Mouse (Mus musculus): ENCODE results near the gene Hoxd9. TPM values are rescaled to one million over a fixed set of nuclear protein-coding genes. Genes with fewer than 3 reads are reported as not detected.
A peak's percentile ranks its signal among the peaks of the same experiment; 100 is the strongest.

Gene Hoxd9
- polyA plus RNA-seq, 1 experiment from 2014 or later = not detected

GRCm38 (mm10) chr2:74694066-74694465, 3.5 kb upstream of the Hoxd9 start:
- DNase-seq (ENCODE audit: low spot score) (no peak), ATAC-seq (no peak)
- Histone ChIP-seq H3K9me3 (replicated peaks; ENCODE audit: control insufficient read depth, low read length) (no peaks in the 10 kb centered on the region), H3K27ac (ENCODE audit: low read depth, low read length) (no peak overlapping the region), H3K4me3 (ENCODE audit: low read depth, low read length) (no peak overlapping the region), H3K9ac (ENCODE audit: low read length) (no peak overlapping the region), H3K36me3 (ENCODE audit: control insufficient read depth, insufficient read depth, low read length) (no peaks in the 10 kb centered on the region), H3K4me2 (ENCODE audit: low read length) (no peak overlapping the region), H3K27me3 (replicated peaks; ENCODE audit: control insufficient read depth, insufficient read depth, low read length) (peaks cover 95% of the 10 kb centered on the region), H3K4me1 (ENCODE audit: control insufficient read depth, insufficient read depth, low read length) (peaks cover 8% of the 10 kb centered on the region; the same call in 1 of the 2 replicates)
- 1% methylated on average over 16 of the region's 16 CpGs for WGBS

DNA sequence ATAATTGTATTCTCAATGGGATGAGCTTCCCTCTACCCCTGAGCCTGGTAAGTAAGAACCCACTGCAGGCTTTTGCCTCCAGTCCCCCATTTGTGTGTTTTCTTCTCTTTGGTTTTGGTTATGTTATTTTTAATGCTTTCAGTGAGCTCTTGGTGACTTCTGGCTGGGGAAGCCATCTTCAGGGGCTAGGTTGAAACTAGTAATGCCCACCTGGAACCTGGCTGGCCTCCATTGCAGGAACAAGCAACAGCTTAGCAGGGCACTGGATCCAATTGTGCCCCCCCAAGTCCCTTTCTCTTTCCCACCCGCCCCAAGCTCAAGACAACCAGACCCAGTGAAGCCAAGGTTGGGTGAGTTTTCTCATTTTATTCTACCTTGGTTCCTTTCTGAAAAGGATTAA, 2.1 kb upstream of the Hoxd9 start:
- ATAC-seq = no peak
- no peak overlapping the region for H3K4me3 ChIP-seq (ENCODE audit: low read depth, low read length)
- no peaks in the 10 kb centered on the region for H3K9me3 ChIP-seq (replicated peaks; ENCODE audit: control insufficient read depth, low read length)
- 4% methylated on average over 1 of the region's 1 CpGs for WGBS
- peaks cover 97% of the 10 kb centered on the region for H3K27me3 ChIP-seq (replicated peaks; ENCODE audit: control insufficient read depth, insufficient read depth, low read length)
- H3K9ac ChIP-seq (ENCODE audit: low read length) = no peak overlapping the region
- peaks cover 8% of the 10 kb centered on the region; the same call in 1 of the 2 replicates for H3K4me1 ChIP-seq (ENCODE audit: control insufficient read depth, insufficient read depth, low read length)
- H3K4me2 ChIP-seq (ENCODE audit: low read length) = no peak overlapping the region
- H3K27ac ChIP-seq (ENCODE audit: low read depth, low read length) = no peak overlapping the region
- H3K36me3 ChIP-seq (ENCODE audit: control insufficient read depth, insufficient read depth, low read length) = no peaks in the 10 kb centered on the region
- DNase-seq (ENCODE audit: low spot score) = no peak

DNA sequence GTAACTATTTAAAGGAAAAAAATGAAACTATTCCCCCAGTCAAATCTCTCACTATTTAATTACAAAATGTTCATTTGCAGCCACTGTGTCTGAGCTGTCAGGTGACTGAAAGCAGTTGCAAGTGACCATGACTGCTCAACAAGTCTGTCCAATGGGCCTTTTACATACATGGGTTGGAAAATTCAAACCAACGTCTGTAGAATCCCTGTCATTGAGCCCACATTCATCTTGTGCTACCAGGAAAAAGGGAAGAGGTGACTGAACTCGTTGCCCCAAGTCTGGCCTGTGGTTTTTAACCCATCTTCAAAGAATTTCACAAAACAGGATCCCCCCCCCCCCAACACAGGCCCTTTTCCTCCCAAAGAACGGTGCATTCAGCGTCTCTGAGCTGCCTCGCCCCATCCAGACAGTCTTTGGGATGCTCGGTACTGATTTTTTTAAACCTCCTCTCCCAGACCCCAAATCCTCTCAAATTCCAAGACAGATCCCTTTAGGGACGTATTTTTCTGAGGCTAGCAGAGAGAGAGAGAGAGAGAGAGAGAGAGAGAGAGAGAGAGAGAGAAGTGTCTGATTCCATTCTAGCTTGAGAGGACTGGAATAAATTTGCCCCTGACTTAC, 1.6 kb upstream of the Hoxd9 start:
- H3K9ac ChIP-seq (ENCODE audit: low read length) = no peak overlapping the region
- ATAC-seq (no peak), DNase-seq (ENCODE audit: low spot score) (no peak)
- peaks cover 99% of the 10 kb centered on the region for H3K27me3 ChIP-seq (replicated peaks; ENCODE audit: control insufficient read depth, insufficient read depth, low read length)
- H3K36me3 ChIP-seq (ENCODE audit: control insufficient read depth, insufficient read depth, low read length) = no peaks in the 10 kb centered on the region
- WGBS = 2% methylated on average over 7 of the region's 7 CpGs
- no peaks in the 10 kb centered on the region for H3K9me3 ChIP-seq (replicated peaks; ENCODE audit: control insufficient read depth, low read length)
- no peak overlapping the region for H3K4me3 ChIP-seq (ENCODE audit: low read depth, low read length)
- no peak overlapping the region for H3K4me2 ChIP-seq (ENCODE audit: low read length)
- H3K4me1 ChIP-seq (ENCODE audit: control insufficient read depth, insufficient read depth, low read length) = peaks cover 8% of the 10 kb centered on the region; the same call in 1 of the 2 replicates
- no peak overlapping the region for H3K27ac ChIP-seq (ENCODE audit: low read depth, low read length)

- Histone ChIP-seq H3K9me3 (replicated peaks; ENCODE audit: control insufficient read depth, low read length) (no peaks in the 10 kb centered on the region), H3K36me3 (ENCODE audit: control insufficient read depth, insufficient read depth, low read length) (no peaks in the 10 kb centered on the region), H3K4me2 (ENCODE audit: low read length) (no peak overlapping the region), H3K9ac (ENCODE audit: low read length) (no peak overlapping the region), H3K27ac (ENCODE audit: low read depth, low read length) (no peak overlapping the region), H3K4me3 (ENCODE audit: low read depth, low read length) (no peak overlapping the region), H3K27me3 (replicated peaks; ENCODE audit: control insufficient read depth, insufficient read depth, low read length) (peaks cover 99% of the 10 kb centered on the region), H3K4me1 (ENCODE audit: control insufficient read depth, insufficient read depth, low read length) (peaks cover 8% of the 10 kb centered on the region; the same call in 1 of the 2 replicates)
- 1% methylated on average over 34 of the region's 34 CpGs for WGBS
- DNase-seq (ENCODE audit: low spot score) = no peak
- no peak for ATAC-seq
Measured at GRCm38 (mm10) chr2:74696442-74697335, 838 bp upstream of the Hoxd9 start.

DNA sequence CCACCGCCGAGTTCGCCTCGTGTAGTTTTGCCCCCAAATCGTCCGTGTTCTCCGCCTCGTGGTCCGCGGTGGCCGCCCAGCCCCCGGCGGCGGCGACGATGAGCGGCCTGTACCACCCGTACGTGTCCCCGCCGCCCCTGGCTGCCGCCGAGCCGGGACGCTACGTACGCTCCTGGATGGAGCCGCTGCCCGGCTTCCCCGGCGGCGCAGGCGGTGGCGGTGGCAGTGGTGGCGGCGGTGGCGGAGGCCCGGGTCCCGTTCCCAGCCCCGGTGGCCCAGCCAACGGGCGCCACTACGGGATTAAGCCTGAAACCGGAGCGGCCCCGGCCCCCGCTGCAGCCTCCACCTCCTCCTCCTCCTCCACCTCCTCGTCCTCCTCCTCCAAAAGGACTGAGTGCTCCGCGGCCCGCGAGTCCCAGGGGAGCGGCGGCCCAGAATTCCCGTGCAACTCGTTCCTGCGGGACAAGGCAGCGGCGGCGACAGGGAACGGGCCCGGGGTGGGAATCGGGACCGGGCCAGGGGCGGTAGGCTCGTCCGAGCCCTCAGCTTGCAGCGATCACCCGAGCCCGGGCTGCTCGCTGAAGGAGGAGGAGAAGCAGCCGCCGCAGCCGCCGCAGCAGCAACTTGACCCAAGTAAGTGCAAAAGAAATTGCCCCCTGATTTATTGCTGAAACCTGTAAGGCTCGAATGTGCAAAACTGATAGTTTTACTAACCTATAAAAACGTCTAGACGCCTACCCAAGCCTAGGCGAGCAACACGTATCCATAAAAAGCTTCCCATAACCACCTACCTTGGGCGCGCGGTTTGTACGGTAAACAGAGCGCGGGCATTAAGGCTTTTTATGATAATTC, 900 bp downstream of the Hoxd9 start:
- peak overlapping the region; percentile 48 for H3K4me2 ChIP-seq (ENCODE audit: low read length)
- peak overlapping the region; percentile 23 for H3K4me3 ChIP-seq (ENCODE audit: low read depth, low read length)
- no peak overlapping the region for H3K27ac ChIP-seq (ENCODE audit: low read depth, low read length)
- peaks cover 8% of the 10 kb centered on the region; the same call in 1 of the 2 replicates for H3K4me1 ChIP-seq (ENCODE audit: control insufficient read depth, insufficient read depth, low read length)
- WGBS = 1% methylated on average over 74 of the region's 86 CpGs
- no peaks in the 10 kb centered on the region for H3K36me3 ChIP-seq (ENCODE audit: control insufficient read depth, insufficient read depth, low read length)
- H3K27me3 ChIP-seq (replicated peaks; ENCODE audit: control insufficient read depth, insufficient read depth, low read length) = peaks cover 96% of the 10 kb centered on the region
- no peak overlapping the region for H3K9ac ChIP-seq (ENCODE audit: low read length)
- no peak for DNase-seq (ENCODE audit: low spot score)
- ATAC-seq = peak; percentile 56; the same call in 1 of the 2 replicates
- H3K9me3 ChIP-seq (replicated peaks; ENCODE audit: control insufficient read depth, low read length) = no peaks in the 10 kb centered on the region

DNA sequence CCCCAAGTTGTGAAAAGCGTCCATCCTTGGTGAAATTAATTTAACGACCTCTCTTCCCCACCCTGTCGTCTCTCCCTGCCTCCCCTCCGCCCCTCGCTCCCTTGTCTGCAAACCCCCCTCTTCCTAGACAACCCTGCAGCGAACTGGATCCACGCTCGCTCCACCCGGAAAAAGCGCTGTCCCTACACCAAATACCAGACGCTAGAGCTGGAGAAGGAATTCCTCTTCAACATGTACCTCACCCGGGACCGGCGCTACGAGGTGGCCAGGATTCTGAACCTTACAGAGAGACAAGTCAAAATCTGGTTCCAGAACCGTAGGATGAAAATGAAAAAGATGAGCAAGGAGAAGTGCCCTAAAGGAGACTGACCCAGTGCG, 1.5 kb downstream of the Hoxd9 start:
- H3K4me3 ChIP-seq (ENCODE audit: low read depth, low read length) = no peak overlapping the region
- peaks cover 96% of the 10 kb centered on the region for H3K27me3 ChIP-seq (replicated peaks; ENCODE audit: control insufficient read depth, insufficient read depth, low read length)
- no peak overlapping the region for H3K9ac ChIP-seq (ENCODE audit: low read length)
- peaks cover 8% of the 10 kb centered on the region; the same call in 1 of the 2 replicates for H3K4me1 ChIP-seq (ENCODE audit: control insufficient read depth, insufficient read depth, low read length)
- no peaks in the 10 kb centered on the region for H3K36me3 ChIP-seq (ENCODE audit: control insufficient read depth, insufficient read depth, low read length)
- ATAC-seq = no peak
- no peak for DNase-seq (ENCODE audit: low spot score)
- no peaks in the 10 kb centered on the region for H3K9me3 ChIP-seq (replicated peaks; ENCODE audit: control insufficient read depth, low read length)
- WGBS = under 1% methylated on average over 17 of the region's 17 CpGs
- no peak overlapping the region for H3K4me2 ChIP-seq (ENCODE audit: low read length)
- H3K27ac ChIP-seq (ENCODE audit: low read depth, low read length) = no peak overlapping the region

GRCm38 (mm10) chr2:74699664-74700545, 2.4 kb downstream of the Hoxd9 start:
- Histone ChIP-seq H3K9ac (ENCODE audit: low read length) (no peak overlapping the region), H3K4me1 (ENCODE audit: control insufficient read depth, insufficient read depth, low read length) (peaks cover 9% of the 10 kb centered on the region; the same call in 1 of the 2 replicates), H3K27me3 (replicated peaks; ENCODE audit: control insufficient read depth, insufficient read depth, low read length) (peaks cover 96% of the 10 kb centered on the region), H3K9me3 (replicated peaks; ENCODE audit: control insufficient read depth, low read length) (no peaks in the 10 kb centered on the region), H3K27ac (ENCODE audit: low read depth, low read length) (no peak overlapping the region), H3K4me2 (ENCODE audit: low read length) (no peak overlapping the region), H3K4me3 (ENCODE audit: low read depth, low read length) (no peak overlapping the region), H3K36me3 (ENCODE audit: control insufficient read depth, insufficient read depth, low read length) (no peaks in the 10 kb centered on the region)
- under 1% methylated on average over 23 of the region's 23 CpGs for WGBS
- DNase-seq (ENCODE audit: low spot score) (no peak), ATAC-seq (no peak)

DNA sequence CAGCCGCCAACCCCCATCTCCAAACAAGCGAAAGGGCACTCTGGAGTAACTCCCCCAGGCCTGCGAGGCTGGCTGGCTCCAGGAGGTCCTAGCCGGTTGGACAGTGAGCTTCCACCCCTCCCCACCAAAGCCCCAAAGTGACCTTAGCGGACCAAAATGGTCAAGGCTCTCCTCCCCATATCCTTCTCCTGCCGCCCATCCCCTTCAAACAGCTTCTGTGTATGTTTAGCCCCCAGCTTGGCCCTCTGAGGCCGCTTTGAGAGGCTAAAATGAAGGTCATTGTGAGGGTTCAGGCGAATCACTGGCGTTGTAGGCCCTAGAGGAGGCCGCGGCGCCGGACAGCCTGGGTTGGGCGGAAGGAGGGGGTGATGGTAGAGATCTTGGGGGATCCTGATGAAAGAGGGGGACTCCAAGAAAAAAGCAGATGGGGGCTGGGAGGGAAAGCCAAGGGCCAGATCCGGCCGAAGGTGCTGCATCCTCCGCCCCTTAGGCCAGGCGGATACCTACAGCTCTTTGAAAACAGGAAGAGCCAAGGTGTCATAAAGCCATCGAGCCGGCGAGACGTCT, 3.1 kb downstream of the Hoxd9 start:
- Histone ChIP-seq H3K27me3 (replicated peaks; ENCODE audit: control insufficient read depth, insufficient read depth, low read length) (peaks cover 96% of the 10 kb centered on the region), H3K4me3 (ENCODE audit: low read depth, low read length) (no peak overlapping the region), H3K4me2 (ENCODE audit: low read length) (no peak overlapping the region), H3K36me3 (ENCODE audit: control insufficient read depth, insufficient read depth, low read length) (no peaks in the 10 kb centered on the region), H3K9ac (ENCODE audit: low read length) (no peak overlapping the region), H3K4me1 (ENCODE audit: control insufficient read depth, insufficient read depth, low read length) (peaks cover 12% of the 10 kb centered on the region; the same call in 1 of the 2 replicates), H3K27ac (ENCODE audit: low read depth, low read length) (no peak overlapping the region), H3K9me3 (replicated peaks; ENCODE audit: control insufficient read depth, low read length) (no peaks in the 10 kb centered on the region)
- no peak for ATAC-seq
- 1% methylated on average over 22 of the region's 22 CpGs for WGBS
- DNase-seq (ENCODE audit: low spot score) = no peak
